Mouse (Mus musculus) midbrain, embryonic 16.5 days (tissue): Measurements from ENCODE around the gene Gm20388. TPM values are rescaled to one million over a fixed set of nuclear protein-coding genes. Genes with fewer than 3 reads are reported as not detected.
"Not testable (repeated sequence)": the region's sequence is repeated elsewhere in the genome, so short reads cannot be mapped to it uniquely, and the experiment has no call there.

Source experiments
- ATAC-seq: fragments of 200-750 bp; cut with Nextera tagmentation; 2 replicates; pipeline ENCODE4 v1.8.0; 2017; ENCODE audit warnings: moderate TSS enrichment
- H3K27ac ChIP-seq: fragments of 300-500 bp; sonication (generic); 2 replicates; pipeline ENCODE4 v1.5.1; 2014; ENCODE audit warnings: mild to moderate bottlenecking, low read length, mixed read lengths
- H3K27me3 ChIP-seq: fragments of 300-500 bp; sonication (generic); 2 replicates; pipeline ENCODE4 v1.6.1; 2014; ENCODE audit warnings: low read depth, low read length, mixed read lengths; ENCODE audit not compliant: control insufficient read depth, insufficient read depth
- H3K36me3 ChIP-seq: fragments of 300-500 bp; sonication (generic); 2 replicates; pipeline ENCODE4 v1.6.1; 2014; ENCODE audit warnings: mild to moderate bottlenecking, low read length, moderate library complexity, mixed read lengths; ENCODE audit not compliant: control insufficient read depth, insufficient read depth
- H3K4me1 ChIP-seq: fragments of 300-500 bp; sonication (generic); 2 replicates; pipeline ENCODE4 v1.6.1; 2014; ENCODE audit warnings: mild to moderate bottlenecking, low read length, mixed read lengths; ENCODE audit not compliant: control insufficient read depth, insufficient read depth
- H3K4me2 ChIP-seq: fragments of 300-500 bp; sonication (generic); 2 replicates; pipeline ENCODE4 v1.6.1; 2014; ENCODE audit warnings: mild to moderate bottlenecking, low read length, mixed read lengths
- H3K4me3 ChIP-seq: fragments of 300-500 bp; sonication (generic); 2 replicates; pipeline ENCODE4 v1.5.1; 2014; ENCODE audit warnings: low read depth, mild to moderate bottlenecking, low read length, moderate library complexity, mixed read lengths
- H3K9ac ChIP-seq: fragments of 300-500 bp; sonication (generic); 2 replicates; pipeline ENCODE4 v1.6.1; 2014; ENCODE audit warnings: low read depth, low read length, mixed read lengths
- H3K9me3 ChIP-seq: fragments of 300-500 bp; sonication (generic); replicated peaks from 2 replicates; pipeline ENCODE4 v1.6.1; 2014; ENCODE audit warnings: mild to moderate bottlenecking, low read length, mixed read lengths; ENCODE audit not compliant: control insufficient read depth, poor library complexity, severe bottlenecking
- WGBS: fragments of 180-500 bp; shearing (Covaris S2); extraction: QIAGEN DNeasy Blood & Tissue Kit; methylation state at CpG from one replicate; pipeline ENCODE4 v1.1.7; 2014; 5-methylcytosine and 5-hydroxymethylcytosine counted together
- polyA plus RNA-seq: library from polyadenylated mRNA; unstranded; fragments of >200 nt; fragmentation: Nextera tagmentation; extraction: Ambion mirVana; gene quantifications from 2 replicates; pipeline ENCODE4 v1.2.1, GENCODE M21; 2015

Gm20388 gene
- polyA plus RNA-seq, 1 experiment from 2014 or later = 7.5 TPM

DNA sequence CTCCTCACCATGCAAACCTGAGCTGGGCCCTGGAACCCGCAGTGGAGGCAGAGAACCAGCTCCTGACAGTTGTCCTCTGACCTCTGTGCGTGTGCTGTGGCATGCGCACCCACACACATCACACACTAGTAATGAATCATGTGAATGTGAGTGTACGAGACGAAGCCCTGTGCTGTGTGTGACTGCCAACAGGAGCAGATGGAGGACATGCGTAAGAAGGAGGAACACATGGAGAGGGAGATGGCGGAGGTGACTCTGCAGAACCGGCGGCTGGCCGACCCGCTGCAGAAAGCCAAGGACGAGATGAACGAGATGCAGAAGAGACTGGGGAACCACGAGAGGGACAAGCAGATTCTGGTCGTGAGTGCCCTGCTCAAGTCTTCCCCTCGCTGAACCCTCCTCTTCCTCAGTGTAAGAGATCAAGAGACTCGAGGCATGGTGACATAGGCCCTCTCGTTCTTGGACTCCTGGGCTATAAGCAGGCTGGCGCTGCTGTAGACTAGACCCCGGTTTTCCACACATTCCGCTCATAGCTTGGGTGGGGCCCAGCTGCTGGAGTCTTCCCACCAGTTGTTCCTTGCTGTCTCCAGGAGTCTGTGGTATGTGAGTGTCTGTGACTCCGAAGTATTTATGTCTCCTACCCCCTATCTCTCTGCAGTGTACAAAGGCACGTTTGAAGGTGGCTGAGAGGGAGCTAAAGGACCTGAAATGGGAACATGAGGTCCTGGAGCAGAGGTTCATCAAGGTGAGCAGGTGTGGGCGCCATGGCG lies 3617.3 kb downstream of the Gm20388 start:
- Histone ChIP-seq H3K4me2 (no peak overlapping the region), H3K9ac (no peak overlapping the region), H3K27ac (no peak overlapping the region), H3K4me3 (no peak overlapping the region), H3K27me3 (no peaks in the 10 kb centered on the region), H3K36me3 (peaks cover 64% of the 10 kb centered on the region), H3K4me1 (no peaks in the 10 kb centered on the region), H3K9me3 (no peaks in the 10 kb centered on the region)
- no peak for ATAC-seq
- 94% methylated on average over 25 of the region's 25 CpGs for WGBS

DNA sequence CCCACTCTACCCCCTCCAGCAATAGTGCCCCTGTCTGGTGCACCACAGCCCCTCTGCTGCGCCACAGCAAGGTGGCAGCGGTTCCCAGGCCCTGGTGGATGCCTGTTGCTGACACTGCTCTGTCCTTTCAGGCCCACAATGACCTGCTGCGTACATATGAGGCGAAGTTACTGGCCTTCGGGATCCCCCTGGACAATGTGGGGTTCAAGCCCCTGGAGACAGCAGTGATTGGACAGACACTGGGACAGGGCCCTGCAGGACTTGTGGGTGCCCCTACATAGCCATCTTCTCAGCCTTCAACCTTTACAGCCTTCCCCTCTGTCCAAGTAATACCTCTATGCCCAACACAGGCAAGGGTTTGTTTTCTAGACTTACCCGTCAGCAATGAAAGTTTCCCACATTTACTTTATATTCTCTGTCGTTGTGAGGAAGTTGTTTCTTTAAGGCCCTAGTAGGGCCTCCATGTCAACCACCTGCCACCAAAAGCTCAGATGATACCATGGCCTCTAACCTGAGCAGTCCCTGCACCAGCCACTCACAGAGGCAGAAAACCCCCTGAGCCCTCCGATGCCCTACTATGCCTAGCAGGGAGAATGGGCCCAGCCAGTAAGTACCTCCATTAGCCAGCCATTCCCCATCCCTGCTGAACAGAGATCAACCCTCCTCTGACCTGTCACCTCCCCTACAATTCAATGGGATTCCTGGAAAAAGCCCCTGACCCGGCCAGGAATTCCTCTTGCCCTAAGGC lies 3625.8 kb downstream of the Gm20388 start:
- H3K4me3 ChIP-seq = no peak overlapping the region
- H3K4me1 ChIP-seq = no peaks in the 10 kb centered on the region
- peaks cover 23% of the 10 kb centered on the region for H3K36me3 ChIP-seq
- no peak overlapping the region for H3K4me2 ChIP-seq
- H3K9ac ChIP-seq = no peak overlapping the region
- no peaks in the 10 kb centered on the region for H3K27me3 ChIP-seq
- WGBS = 89% methylated on average over 9 of the region's 9 CpGs
- H3K27ac ChIP-seq = no peak overlapping the region
- H3K9me3 ChIP-seq = no peaks in the 10 kb centered on the region
- no peak for ATAC-seq

DNA sequence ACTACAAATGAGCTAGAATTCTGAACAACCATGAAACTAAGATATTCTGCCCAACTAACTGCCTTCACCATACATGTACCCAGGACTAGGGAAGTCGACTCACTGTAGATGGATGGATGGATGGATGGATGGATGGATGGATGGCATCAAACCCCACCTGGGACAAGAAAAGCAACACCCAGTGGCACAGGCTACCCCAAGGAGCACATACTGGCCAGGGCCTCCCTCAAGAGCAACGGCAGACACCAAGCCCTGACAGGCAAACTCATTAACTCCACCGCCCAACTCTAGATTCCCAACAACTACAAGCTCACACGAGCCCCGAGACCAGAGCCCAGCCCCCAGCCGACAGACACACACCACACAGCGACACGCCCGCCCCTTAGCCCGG lies 3626.3 kb downstream of the Gm20388 start:
- Histone ChIP-seq H3K27ac (no peak overlapping the region), H3K9me3 (no peaks in the 10 kb centered on the region), H3K36me3 (peaks cover 20% of the 10 kb centered on the region), H3K4me1 (no peaks in the 10 kb centered on the region), H3K9ac (no peak overlapping the region), H3K4me2 (no peak overlapping the region), H3K27me3 (no peaks in the 10 kb centered on the region), H3K4me3 (no peak overlapping the region)
- ATAC-seq = no peak
- 24% methylated on average over 10 of the region's 10 CpGs for WGBS

DNA sequence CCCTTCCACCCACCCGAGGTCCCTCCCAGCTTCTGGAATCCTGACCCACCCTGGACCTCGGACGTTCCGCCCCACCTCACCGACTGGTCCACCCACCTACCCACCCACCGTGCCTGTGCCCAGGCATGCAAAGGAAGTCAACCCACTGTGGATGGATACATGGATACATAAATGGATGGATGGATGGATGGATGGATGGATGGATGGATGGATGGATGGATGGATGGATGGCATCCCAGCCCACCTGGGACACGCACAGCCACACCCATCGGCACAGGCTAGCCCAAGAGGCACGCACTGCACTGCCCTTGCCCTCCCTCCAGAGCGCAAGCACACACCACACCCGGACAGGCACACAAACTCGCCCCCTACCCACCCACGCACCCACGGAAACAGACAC lies 3627.0 kb downstream of the Gm20388 start:
- peaks cover 15% of the 10 kb centered on the region for H3K36me3 ChIP-seq
- not testable (repeated sequence) for H3K27me3 ChIP-seq, H3K9me3 ChIP-seq, H3K4me1 ChIP-seq, H3K27ac ChIP-seq, H3K4me2 ChIP-seq, H3K4me3 ChIP-seq, H3K9ac ChIP-seq, ATAC-seq
- WGBS = 80% methylated on average over 6 of the region's 14 CpGs

GRCm38 (mm10) chr8:123564221-123564620 lies 3653.6 kb downstream of the Gm20388 start:
- H3K27me3 ChIP-seq, ATAC-seq: not testable (repeated sequence)
- WGBS = no CpG with 5 or more reads among the region's 45 CpGs

GRCm38 (mm10) chr8:123575386-123575785 lies 3664.7 kb downstream of the Gm20388 start:
- H3K9ac ChIP-seq, H3K27ac ChIP-seq, H3K9me3 ChIP-seq, H3K36me3 ChIP-seq, H3K27me3 ChIP-seq, H3K4me1 ChIP-seq, ATAC-seq, H3K4me3 ChIP-seq, H3K4me2 ChIP-seq: not testable (repeated sequence)
- WGBS = 60% methylated on average over 2 of the region's 10 CpGs

More at GRCm38 (mm10) chr8:123564221-123564620, 3653.6 kb downstream of the Gm20388 start:
- not testable (repeated sequence) for H3K4me3 ChIP-seq, H3K4me2 ChIP-seq, H3K9me3 ChIP-seq, H3K36me3 ChIP-seq, H3K27ac ChIP-seq, H3K9ac ChIP-seq, H3K4me1 ChIP-seq

DNA sequence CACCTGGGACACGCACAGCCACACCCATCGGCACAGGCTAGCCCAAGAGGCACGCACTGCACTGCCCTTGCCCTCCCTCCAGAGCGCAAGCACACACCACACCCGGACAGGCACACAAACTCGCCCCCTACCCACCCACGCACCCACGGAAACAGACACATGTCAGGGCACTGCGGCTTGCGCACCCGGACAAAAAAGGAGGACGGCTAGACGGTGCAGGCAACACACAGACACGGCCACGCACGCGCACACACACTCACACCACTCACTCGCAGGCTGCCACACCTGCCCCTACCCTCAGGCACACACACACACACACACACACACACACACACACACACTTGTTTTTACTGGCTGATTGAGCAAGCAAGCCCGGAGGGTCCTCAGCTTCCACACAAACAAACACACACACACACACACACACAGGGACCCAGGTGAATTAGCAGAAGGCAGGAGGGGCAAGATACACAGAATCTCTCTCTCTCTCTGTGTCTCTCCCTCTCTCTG lies 3690.1 kb downstream of the Gm20388 start:
- H3K4me2 ChIP-seq, H3K4me1 ChIP-seq, H3K9ac ChIP-seq, H3K4me3 ChIP-seq, H3K27me3 ChIP-seq, H3K36me3 ChIP-seq, ATAC-seq, H3K27ac ChIP-seq, H3K9me3 ChIP-seq: not testable (repeated sequence)
- 85% methylated on average over 11 of the region's 19 CpGs for WGBS

DNA sequence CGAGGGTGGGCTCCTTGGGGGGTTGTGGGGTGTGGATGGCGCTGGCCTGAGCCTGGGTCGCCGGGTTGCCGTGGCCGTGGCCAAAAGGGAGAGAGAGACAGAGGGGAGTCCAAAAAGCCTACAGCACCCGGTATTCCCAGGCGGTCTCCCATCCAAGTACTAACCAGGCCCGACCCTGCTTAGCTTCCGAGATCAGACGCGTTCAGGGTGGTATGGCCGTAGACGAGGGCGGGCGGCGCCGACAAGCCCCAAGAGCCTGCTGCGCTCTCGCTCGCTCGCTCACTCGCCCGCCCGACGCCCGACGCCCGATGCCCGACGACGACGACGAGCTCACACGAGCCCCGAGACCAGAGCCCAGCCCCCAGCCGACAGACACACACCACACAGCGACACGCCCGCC lies 3690.8 kb downstream of the Gm20388 start:
- H3K4me1 ChIP-seq, ATAC-seq: not testable (repeated sequence)

DNA sequence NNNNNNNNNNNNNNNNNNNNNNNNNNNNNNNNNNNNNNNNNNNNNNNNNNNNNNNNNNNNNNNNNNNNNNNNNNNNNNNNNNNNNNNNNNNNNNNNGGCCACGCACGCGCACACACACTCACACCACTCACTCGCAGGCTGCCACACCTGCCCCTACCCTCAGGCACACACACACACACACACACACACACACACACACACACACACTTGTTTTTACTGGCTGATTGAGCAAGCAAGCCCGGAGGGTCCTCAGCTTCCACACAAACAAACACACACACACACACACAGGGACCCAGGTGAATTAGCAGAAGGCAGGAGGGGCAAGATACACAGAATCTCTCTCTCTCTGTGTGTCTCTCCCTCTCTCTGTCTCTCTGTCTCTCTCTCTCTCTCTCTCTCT lies 3702.0 kb downstream of the Gm20388 start:
- H3K4me1 ChIP-seq, H3K27me3 ChIP-seq, H3K9me3 ChIP-seq, H3K9ac ChIP-seq, H3K4me2 ChIP-seq, H3K36me3 ChIP-seq, H3K27ac ChIP-seq, H3K4me3 ChIP-seq, ATAC-seq: not testable (repeated sequence)
- no CpG with 5 or more reads among the region's 5 CpGs for WGBS

More for the DNA sequence above, 3690.8 kb downstream of the Gm20388 start:
- H3K27ac ChIP-seq, H3K36me3 ChIP-seq, H3K9me3 ChIP-seq, H3K27me3 ChIP-seq, H3K4me2 ChIP-seq, H3K4me3 ChIP-seq, H3K9ac ChIP-seq: not testable (repeated sequence)
- WGBS = no CpG with 5 or more reads among the region's 40 CpGs
